Mouse (Mus musculus) small intestine, adult 2 months (tissue): ENCODE measurements around the gene Irgc1.

ENCODE experiments used
- CTCF ChIP-seq: fragments of 200-500 bp; IDR thresholded peaks from 2 replicates; pipeline ENCODE4 v1.5.1; 2012; ENCODE audit warnings: low read depth, mild to moderate bottlenecking, control low read depth, inconsistent platforms, low read length, moderate library complexity, mixed read lengths; ENCODE audit not compliant: insufficient replicate concordance, insufficient read length; ENCODE audit errors: extremely low read depth
- POLR2A ChIP-seq: fragments of 200-500 bp; IDR thresholded peaks from 2 replicates; pipeline ENCODE4 v1.6.1; 2012; ENCODE audit warnings: low read depth, mild to moderate bottlenecking, control low read depth, inconsistent platforms, low read length, moderate library complexity

- TF ChIP-seq CTCF (no peak), POLR2A (no peak)
Observed at GRCm38 (mm10) chr7:24423107-24423763, 28.9 kb downstream of the Irgc1 start.
